Mouse (Mus musculus): ENCODE measurements around the gene Fance.

DNA sequence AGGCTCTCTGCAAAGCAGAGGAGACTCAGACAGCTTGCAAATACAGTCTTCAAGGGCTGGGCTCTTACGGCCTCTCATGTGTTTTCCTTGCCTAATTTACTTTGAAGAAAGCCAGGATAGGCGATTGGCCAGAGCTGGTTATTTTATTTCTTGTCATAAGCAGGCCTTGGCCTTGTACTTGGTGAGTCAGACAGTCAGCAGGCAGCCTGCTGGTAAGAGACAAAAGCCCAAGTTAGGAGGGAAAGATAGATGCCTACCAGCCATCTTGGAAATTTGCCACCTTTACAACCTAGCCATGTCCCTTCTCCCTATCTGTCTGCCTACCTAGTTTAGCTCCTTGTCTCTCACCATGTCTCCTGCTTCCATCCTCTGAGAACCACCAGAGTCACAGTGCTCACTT, 58.0 kb downstream of the Fance start:
- TF ChIP-seq CTCF (IDR thresholded peaks at IDR 0.05; ENCODE audit: low read depth) (no peak), EP300 (IDR thresholded peaks at IDR 0.05; ENCODE audit: low read depth) (no peak)

Measured in liver, embryonic 14.5 days (tissue).